Mouse (Mus musculus) lung, adult 18-20 months (tissue): ENCODE measurements around the gene Txn2.
"Not testable (repeated sequence)": the region's sequence is repeated elsewhere in the genome, so short reads cannot be mapped to it uniquely, and the experiment has no call there.

Experiments used
- DNase-seq, 2 experiments: peaks; one replicate each; pipeline ENCODE4 v3.0.0; 2022; ENCODE audit warnings: mixed read lengths in 2 of 2

Txn2 gene

DNA sequence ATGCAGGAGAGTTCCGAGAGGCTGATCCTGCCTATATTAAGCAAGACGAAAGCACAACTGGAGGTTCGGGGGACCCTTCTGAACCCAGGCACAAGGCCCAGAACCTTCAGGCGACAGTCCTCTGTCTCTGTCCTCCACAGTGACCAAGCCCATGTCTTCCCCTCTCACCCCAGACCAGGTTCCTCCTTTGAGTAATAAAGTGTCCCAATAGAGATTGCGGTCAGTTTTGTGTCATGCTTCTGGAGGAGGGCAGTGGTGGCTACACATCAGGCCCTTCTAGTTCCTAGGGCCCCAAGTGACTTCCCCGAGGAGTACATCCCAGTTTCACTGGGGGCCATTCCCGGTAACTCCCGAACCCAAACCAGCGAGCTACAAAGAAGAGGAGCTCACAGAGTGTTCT lies 54.0 kb downstream of the Txn2 start:
- DNase-seq, result peak in 1 of 2 experiments; percentile 33

GRCm38 (mm10) chr15:77874310-77874709 lies 54.5 kb downstream of the Txn2 start:
- no peak for DNase-seq

- DNase-seq, result peak in 1 of 2 experiments; percentile 33
Observed at GRCm38 (mm10) chr15:77873564-77873963, 55.2 kb downstream of the Txn2 start.

DNA sequence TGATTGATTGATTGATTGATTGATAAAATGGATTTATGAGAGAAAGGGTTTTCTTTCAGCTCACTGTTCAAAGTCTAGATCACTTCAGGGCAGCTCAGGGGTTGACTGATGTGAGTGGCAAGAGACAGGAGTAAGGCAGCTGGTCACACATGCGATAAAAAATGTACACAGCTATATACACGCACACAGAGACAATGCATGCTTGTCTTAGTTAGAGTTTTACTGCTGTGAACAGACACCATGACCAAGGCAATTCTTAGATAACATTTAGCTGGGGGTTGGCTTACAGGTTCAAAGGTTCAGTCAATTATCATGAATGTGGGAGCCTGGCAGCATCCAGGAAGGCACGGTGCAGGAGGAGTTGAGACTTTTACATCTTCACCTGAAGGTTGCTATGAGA lies 55.8 kb downstream of the Txn2 start:
- DNase-seq, result no peak

GRCm38 (mm10) chr15:77868340-77868739 lies 60.5 kb downstream of the Txn2 start:
- DNase-seq, result no peak

GRCm38 (mm10) chr15:77867231-77867968 lies 61.4 kb downstream of the Txn2 start:
- DNase-seq, result not testable (repeated sequence)

DNA sequence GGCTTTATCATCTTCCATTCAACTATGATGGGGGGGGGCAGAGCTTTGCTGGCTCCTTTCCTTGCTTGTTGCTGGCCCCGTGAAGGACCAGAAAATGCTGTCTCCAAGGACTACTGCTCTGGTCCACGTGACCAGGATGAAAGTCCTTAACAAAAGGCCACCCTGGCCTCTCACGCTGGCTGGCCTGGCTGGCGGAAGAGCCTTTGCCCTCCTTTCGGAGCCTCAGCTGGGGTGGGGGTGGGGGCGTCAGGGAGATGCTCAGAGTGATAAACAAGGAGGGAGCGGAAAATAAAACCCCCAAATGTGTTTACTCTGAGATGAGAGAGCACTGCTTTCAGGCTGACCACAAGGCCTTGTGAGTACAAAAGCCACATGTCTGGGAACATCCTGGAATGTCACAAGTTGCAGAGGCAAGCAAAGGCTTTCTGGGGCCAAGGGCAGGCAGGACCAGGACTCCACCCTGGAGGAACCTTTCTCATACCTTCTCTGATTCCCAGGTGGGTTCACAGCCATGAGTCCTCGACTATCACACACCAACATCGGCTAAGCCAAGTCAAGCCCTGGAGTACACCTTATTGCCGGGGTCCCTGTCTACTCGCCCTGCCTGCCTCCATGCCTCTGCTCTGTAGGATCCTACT lies 62.1 kb downstream of the Txn2 start:
- no peak for DNase-seq
